Mouse (Mus musculus) megakaryocyte, embryonic 14.5 days (primary cell): ENCODE measurements around the gene Nectin4. TPM values are rescaled to one million over a fixed set of nuclear protein-coding genes. Genes with fewer than 3 reads are reported as not detected.

Experiments used
- H3K27me3 ChIP-seq: replicated peaks from 2 replicates; pipeline ENCODE3; 2012; ENCODE audit warnings: inconsistent platforms
- H3K36me3 ChIP-seq: replicated peaks from 2 replicates; pipeline ENCODE3; 2012; ENCODE audit warnings: low read length, inconsistent platforms, mixed read lengths
- H3K4me1 ChIP-seq: 2 replicates; pipeline ENCODE4 v1.6.1; 2012; ENCODE audit warnings: inconsistent platforms
- H3K4me3 ChIP-seq: replicated peaks from 2 replicates; pipeline ENCODE3; 2012; ENCODE audit warnings: moderate library complexity, mild to moderate bottlenecking, inconsistent platforms
- H3K9me3 ChIP-seq: 2 replicates; pipeline ENCODE4 v1.6.1; 2012; ENCODE audit warnings: inconsistent platforms
- FLI1 ChIP-seq: IDR thresholded peaks from 2 replicates; pipeline ENCODE4 v1.6.1; 2012; ENCODE audit warnings: low read length, inconsistent platforms, mixed read lengths
- GATA1 ChIP-seq: IDR thresholded peaks from 3 replicates; pipeline ENCODE4 v1.6.1; 2012; ENCODE audit warnings: mixed read lengths, low read length, inconsistent platforms, borderline replicate concordance
- polyA plus RNA-seq: library from polyadenylated mRNA; stranded (reverse); fragments of >175 nt; gene quantifications from 2 replicates; pipeline ENCODE4 v1.2.3, GENCODE M21; 2012; ENCODE audit warnings: low replicate concordance; ENCODE audit not compliant: insufficient read depth

Nectin4 gene
- polyA plus RNA-seq, 1 experiment, result 0.44 TPM

DNA sequence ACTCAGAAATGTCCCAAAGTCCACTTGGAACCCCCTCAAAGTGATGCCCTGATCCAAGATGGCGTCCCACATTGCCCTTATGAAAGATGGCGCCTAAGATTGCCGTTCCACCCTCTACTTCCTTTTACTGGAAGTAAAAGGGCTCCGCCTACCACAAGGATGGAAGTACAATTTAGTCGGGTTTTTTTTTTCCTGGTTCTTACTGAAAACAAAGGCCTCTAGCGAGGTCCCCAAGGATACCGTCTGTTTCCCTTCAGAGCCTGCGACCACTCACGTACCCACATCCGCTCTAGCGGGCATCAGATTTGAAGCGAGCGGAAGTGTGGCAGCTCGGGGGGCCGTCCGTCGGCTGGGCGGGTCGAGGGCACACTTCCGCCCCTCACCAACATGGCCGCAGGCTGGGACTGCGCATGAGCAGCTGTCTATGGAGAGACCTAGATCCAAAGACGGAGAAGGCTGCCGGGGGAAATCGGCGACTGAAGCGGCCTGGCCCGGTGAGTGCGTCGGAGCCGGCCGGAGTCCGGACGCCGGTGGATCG, 41.1 kb downstream of the Nectin4 start, which contains the start of gene Usf1:
Usf1 (plus strand) TSS at position 367 of the 538 bp plus-strand sequence.
- Histone ChIP-seq H3K9me3 (no peaks in the 10 kb centered on the region), H3K27me3 (peaks cover 2% of the 10 kb centered on the region), H3K4me1 (peaks cover 29% of the 10 kb centered on the region), H3K36me3 (peaks cover 49% of the 10 kb centered on the region), H3K4me3 (peak within 1 kb of the TSS; percentile 96)
- TF ChIP-seq FLI1 (peak; percentile 72), GATA1 (peak; percentile 64; the same call in 1 of the 3 replicates)

DNA sequence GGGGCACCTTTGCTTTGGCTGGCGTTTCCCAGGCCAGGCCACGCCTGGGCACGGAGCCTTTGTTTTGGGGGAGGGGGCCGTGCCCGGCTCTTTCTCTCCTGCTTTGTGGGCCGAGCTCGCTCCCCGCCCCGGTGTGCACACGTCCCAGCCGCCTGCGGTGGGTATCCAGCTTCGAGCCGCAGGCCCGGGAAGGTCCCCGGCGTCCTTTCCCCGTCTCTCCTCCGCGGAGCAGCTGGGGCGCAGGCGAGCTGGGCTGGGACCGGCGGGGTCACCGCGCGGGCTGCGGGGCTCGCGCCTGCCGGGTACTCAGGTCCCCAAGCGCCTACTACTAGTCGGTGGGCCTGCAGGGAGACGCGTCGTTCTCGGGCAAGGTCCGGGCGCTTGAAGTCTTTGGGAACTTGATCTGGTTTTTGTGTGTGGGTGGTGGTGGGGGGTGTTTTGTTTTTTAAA, 41.6 kb downstream of the Nectin4 start:
- TF ChIP-seq GATA1 (no peak), FLI1 (no peak)
- peaks cover 2% of the 10 kb centered on the region for H3K27me3 ChIP-seq

DNA sequence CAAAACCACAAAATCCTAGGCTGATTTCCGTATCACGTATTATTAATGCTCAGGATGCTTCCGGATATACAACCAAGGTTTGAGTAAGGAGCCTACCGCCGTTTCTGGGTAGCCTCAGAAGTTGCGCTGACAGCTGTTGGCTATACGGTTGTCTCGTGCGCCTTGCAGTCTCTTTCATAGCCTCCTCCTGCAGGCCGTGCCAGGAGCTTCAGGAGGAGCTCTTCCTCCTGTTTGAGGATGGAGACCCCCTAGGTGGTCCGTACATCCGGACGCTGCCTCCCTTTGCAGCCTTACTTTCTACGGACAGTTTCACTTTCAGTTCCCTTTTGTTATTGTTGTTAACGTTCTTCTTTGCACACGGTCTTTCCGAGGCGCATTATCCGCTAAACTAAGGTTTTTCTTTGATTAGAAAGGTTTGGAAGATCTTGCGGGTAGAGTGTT, 42.1 kb downstream of the Nectin4 start:
- H3K4me1 ChIP-seq, result peaks cover 29% of the 10 kb centered on the region
- peaks cover 50% of the 10 kb centered on the region for H3K36me3 ChIP-seq
- H3K9me3 ChIP-seq, result no peaks in the 10 kb centered on the region

More for the DNA sequence above, 41.6 kb downstream of the Nectin4 start:
- Histone ChIP-seq H3K4me3 (peak overlapping the region; percentile 96), H3K36me3 (peaks cover 49% of the 10 kb centered on the region), H3K4me1 (peaks cover 29% of the 10 kb centered on the region), H3K9me3 (no peaks in the 10 kb centered on the region)

DNA sequence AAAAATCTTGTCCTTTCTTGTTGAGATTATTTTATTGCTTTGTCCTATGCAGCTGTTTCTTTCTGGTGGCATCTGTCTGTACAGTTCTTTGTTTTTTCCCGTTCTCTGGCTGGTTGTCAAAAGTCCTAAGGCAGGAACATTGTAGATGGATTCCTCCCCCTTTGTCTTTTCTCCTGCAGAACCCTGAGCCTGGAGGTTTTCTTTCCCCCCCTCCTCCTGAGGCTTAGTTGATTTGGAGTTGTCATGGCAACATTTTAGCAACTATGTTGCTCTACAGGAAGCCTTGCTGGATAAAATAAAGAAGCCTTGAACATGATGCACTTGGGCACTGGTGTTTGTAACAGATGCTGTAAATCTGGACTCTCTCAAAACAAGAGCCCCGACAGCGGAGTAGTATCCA, 42.5 kb downstream of the Nectin4 start:
- peaks cover 50% of the 10 kb centered on the region for H3K36me3 ChIP-seq
- H3K4me1 ChIP-seq, result peaks cover 27% of the 10 kb centered on the region
- peak overlapping the region; percentile 96 for H3K4me3 ChIP-seq
- no peaks in the 10 kb centered on the region for H3K9me3 ChIP-seq
- TF ChIP-seq GATA1 (no peak), FLI1 (no peak)
- peaks cover 2% of the 10 kb centered on the region for H3K27me3 ChIP-seq

More for the DNA sequence above, 42.1 kb downstream of the Nectin4 start:
- no peak for TF ChIP-seq GATA1
- TF ChIP-seq FLI1, result no peak
- H3K4me3 ChIP-seq, result peak overlapping the region; percentile 96
- H3K27me3 ChIP-seq, result peaks cover 2% of the 10 kb centered on the region

DNA sequence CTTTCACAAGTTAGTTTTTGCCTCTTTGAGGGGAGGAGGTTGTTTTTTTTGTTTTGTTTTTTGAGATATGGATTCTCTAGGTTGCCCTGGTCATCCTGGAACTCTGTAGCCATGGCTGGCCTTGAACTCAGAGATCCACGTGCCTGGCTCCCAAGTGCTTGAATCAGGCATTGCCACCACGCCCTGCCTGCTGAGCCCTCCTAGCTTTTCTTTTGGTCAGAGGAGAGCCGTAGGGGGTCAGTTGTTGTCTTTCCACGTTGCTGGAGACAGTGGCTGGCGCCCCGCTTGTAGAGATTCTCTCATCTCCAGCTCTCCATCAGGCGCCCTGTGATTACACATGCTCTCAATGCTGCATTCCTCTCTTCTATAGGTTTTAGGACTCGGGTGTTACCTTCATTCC, 43.7 kb downstream of the Nectin4 start:
- Histone ChIP-seq H3K27me3 (peaks cover 1% of the 10 kb centered on the region), H3K36me3 (peaks cover 55% of the 10 kb centered on the region), H3K9me3 (no peaks in the 10 kb centered on the region), H3K4me1 (peaks cover 22% of the 10 kb centered on the region), H3K4me3 (no peak overlapping the region)
- TF ChIP-seq GATA1, result no peak

DNA sequence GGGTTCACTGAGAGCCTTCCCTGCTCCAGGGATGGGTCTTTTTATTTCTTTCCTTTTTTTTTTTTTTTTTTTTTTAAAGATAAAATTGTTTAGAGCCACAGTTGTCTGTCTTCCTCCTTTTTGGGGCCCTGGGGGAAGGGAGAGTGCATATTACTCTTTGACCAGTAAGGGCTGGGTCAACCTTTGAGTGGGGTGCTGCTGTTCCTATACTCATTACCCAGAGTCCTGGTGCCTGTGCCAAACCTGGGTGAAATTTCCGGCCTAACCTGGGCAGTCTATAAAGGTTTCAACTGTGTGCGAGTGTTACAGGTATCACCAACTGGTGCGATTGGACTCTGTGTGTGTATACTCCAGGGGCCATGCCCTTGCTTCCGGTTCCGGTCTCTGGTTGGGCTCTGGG, 48.8 kb downstream of the Nectin4 start, which contains the start of gene Tstd1:
Tstd1 (plus strand) TSS at position 213 of the 400 bp plus-strand sequence.
- Histone ChIP-seq H3K4me1 (peaks cover 45% of the 10 kb centered on the region), H3K9me3 (no peaks in the 10 kb centered on the region), H3K4me3 (no peak within 1 kb of the TSS), H3K27me3 (no peaks in the 10 kb centered on the region), H3K36me3 (peaks cover 77% of the 10 kb centered on the region)
- TF ChIP-seq FLI1 (no peak), GATA1 (no peak)

DNA sequence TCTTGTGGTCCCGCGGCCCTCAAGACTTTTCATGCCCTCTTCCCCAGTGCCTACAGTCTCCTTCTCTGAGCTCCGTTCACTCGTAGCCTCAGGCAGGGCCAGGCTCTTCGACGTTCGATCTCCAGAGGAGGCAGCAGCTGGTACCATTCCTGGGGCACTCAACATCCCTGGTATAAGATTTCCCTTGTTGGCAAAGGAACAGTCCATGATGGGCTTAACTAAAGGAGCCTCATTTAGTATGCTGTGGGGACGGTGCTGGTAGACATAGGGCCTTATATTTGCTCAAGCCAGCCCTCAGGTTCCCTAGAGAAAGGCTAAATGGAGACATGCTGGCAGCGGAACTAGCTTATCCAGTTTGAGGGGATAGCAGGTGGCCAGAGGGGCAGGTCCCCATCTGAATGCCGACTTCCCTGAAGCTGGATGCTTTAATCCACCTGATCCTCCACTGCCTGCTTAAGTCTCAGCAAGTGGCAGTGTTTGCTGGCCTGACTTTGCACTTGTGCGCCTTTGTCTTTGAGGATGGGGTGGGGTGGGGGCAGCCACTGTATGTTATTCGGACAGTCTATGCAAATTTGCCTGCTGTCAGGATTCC, 49.5 kb downstream of the Nectin4 start:
- no peaks in the 10 kb centered on the region for H3K27me3 ChIP-seq
- peaks cover 39% of the 10 kb centered on the region for H3K4me1 ChIP-seq
- H3K4me3 ChIP-seq, result no peak overlapping the region
- no peak for TF ChIP-seq GATA1
- no peak for TF ChIP-seq FLI1
- no peaks in the 10 kb centered on the region for H3K9me3 ChIP-seq
- peaks cover 69% of the 10 kb centered on the region for H3K36me3 ChIP-seq

DNA sequence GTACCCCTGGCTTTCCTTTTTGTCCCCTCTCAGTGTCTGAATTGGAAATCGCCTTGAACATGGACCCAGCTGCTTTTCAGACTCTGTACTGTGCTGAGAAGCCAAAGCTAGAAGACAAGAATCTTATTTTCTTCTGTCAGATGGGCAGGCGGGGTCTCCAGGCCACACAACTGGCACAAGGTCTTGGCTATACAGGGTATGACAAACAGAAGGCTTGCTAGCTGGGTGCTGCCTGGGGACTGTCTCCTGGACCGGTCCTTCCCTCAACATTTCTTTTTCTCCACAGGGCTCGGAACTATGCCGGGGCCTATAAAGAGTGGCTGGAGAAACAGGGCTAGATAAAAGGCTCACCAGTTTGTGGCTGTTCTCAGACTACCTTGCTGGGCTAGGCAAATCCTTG, 50.0 kb downstream of the Nectin4 start:
- no peak overlapping the region for H3K4me3 ChIP-seq
- no peaks in the 10 kb centered on the region for H3K9me3 ChIP-seq
- H3K4me1 ChIP-seq, result peaks cover 42% of the 10 kb centered on the region
- TF ChIP-seq GATA1, result no peak
- H3K36me3 ChIP-seq, result peaks cover 66% of the 10 kb centered on the region
- no peaks in the 10 kb centered on the region for H3K27me3 ChIP-seq

DNA sequence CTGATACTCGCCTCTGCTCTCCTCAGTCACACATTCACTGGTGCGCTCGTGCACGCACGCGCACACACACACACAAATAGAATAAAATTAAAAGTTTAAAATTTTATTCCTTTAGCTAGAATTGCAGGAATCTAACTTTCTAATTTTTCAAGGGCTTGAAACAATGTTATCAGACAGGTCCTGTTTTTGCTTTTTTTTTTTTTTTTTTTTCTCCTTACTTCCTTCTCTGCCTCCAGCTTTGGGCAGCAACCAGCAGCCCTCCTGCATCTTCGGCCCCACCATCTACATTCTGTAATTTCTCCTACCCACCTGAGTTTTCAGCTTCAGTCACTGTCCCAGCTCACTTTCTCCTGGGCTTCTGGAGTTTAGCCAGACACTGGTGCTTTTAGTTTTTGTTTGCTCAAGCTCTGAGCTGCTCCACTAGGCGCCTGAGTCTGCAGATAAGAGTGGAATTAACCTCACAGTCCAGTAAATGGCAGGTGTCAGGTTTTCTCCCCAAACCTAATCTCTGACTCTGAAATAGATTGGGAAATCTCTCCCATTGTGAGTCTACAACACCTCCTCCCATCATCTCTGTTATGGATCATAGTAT, 52.7 kb downstream of the Nectin4 start:
- Histone ChIP-seq H3K4me3 (no peak overlapping the region), H3K4me1 (peaks cover 56% of the 10 kb centered on the region), H3K36me3 (peaks cover 39% of the 10 kb centered on the region), H3K27me3 (no peaks in the 10 kb centered on the region), H3K9me3 (no peaks in the 10 kb centered on the region)
- TF ChIP-seq GATA1 (no peak), FLI1 (no peak)

DNA sequence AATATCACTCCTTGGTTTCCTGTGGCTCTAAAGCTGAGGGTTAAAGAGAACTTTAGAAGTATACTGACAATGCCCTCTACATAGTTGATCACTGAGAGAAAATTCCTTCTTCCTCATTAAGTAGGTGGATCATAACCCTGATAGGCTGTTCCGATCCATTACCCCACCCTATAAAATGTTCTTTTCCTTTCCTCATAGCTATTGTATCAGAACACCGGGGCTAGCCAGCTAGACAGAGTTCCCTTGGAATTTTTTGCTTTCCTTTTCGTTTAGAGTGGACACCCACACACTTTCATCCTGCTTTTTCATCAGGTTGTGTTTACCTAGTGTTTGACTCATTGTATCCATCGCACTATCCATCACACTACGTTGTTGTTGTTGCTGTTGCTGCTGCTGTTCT, 54.7 kb downstream of the Nectin4 start:
- TF ChIP-seq GATA1 (no peak), FLI1 (no peak)
- Histone ChIP-seq H3K4me3 (no peak overlapping the region), H3K4me1 (peaks cover 52% of the 10 kb centered on the region), H3K36me3 (peaks cover 19% of the 10 kb centered on the region), H3K9me3 (no peaks in the 10 kb centered on the region; the same call in 1 of the 2 replicates), H3K27me3 (no peaks in the 10 kb centered on the region)
